Mouse (Mus musculus) retina, embryonic 14.5 days (tissue): ENCODE measurements around the gene H2al1e.
"Not testable (repeated sequence)": the region's sequence is repeated elsewhere in the genome, so short reads cannot be mapped to it uniquely, and the experiment has no call there.

Source experiments
- DNase-seq: peaks from one replicate; pipeline ENCODE4 v3.0.0-alpha.2; 2015; ENCODE audit warnings: low spot score

The H2al1e gene

DNA sequence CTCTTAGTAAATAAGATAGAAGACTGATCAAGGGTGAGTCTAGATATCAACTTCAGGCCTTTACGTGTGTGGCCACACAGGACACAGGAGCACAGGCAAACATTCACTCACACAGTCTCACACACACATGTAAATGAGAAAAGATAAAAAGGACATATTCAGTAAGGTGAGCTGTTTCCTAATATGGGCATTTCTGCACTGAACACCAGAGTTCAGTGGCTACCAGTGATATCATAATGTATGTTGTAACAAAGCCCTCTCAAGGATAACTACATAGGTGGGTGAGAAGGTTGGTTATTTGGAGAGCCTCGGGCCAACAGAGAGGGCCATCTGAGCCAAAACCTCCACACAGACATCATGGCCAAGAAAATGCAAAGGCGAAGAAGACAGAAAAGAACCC is at the start of gene H2al1e:
TSS of gene H2al1e (plus strand) at position 301 of the 400 bp plus-strand sequence.
- DNase-seq, result not testable (repeated sequence)

- no peak for DNase-seq
Measured at GRCm38 (mm10) chrX:11264918-11265317, 46.8 kb upstream of the H2al1e start.

DNA sequence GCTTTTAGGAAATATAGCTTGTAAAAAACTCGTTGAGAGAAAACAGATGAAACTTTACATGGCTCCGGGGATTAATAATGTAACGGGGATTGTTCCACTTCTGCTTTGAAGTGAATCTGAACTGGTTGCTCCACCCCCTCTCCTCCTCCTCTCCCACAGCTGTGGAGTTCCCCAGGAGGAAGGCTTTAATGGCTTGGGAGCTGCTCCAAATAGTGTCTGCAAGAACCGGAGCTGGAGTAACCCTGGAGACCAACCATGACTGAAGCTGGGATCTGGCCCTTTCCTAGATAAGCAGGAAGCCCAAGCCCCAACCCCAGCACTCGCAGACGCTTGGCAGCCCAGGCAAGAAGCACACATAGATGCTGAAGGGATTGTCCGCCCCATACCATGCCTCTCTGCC is 43.9 kb upstream of the H2al1e start:
- no peak for DNase-seq

DNA sequence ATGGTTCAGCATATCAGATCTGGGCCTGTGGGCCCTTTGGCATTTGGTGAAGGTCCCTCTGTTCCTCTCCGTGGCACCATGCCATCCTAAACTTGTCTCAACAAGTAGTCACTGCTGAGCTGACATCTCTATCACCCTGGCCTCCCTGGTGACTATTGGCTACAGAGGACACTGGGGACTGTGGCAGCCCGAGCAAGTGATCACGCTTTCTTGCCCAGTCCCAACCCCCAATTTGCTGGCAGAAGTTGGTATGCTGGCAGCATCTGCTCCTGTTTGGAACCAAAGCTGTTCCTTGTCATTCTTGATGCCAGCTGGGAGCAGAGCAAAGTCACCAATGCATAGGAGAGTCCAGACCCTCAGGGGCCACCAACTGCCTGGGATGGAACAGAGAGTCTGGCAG is 42.7 kb upstream of the H2al1e start:
- DNase-seq, result no peak

GRCm38 (mm10) chrX:11273190-11273589 is 38.5 kb upstream of the H2al1e start:
- no peak for DNase-seq

DNA sequence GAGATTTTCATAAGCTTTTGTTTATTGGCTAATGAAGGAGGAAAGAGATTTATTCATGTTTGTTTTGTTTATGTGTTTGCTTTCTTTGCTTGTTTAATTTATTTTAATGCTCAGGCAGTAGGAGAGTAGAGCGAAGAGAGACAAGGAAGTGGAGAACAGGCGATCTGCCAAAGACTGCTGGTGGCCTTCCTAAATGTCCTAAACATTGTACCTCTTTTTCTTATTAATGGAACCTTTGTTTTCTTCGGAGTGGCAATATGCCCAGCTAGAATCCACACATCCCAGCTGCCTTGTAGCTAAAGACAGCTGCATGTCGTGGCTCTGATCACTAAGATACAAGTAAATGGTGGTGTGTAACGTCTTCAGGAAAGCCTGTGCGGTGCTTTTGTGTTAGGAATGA is 34.7 kb upstream of the H2al1e start:
- no peak for DNase-seq

- no peak for DNase-seq
Measured at GRCm38 (mm10) chrX:11280741-11281140, 31.0 kb upstream of the H2al1e start.

GRCm38 (mm10) chrX:11288306-11288882 is 23.3 kb upstream of the H2al1e start:
- DNase-seq, result no peak

- no peak for DNase-seq
Measured at GRCm38 (mm10) chrX:11289244-11289643, 22.5 kb upstream of the H2al1e start.

GRCm38 (mm10) chrX:11298957-11299356 is 12.8 kb upstream of the H2al1e start, which contains the start of gene H2al1a:
Gene H2al1a (plus strand): TSS chrX:11299257.
- DNase-seq, result not testable (repeated sequence)

DNA sequence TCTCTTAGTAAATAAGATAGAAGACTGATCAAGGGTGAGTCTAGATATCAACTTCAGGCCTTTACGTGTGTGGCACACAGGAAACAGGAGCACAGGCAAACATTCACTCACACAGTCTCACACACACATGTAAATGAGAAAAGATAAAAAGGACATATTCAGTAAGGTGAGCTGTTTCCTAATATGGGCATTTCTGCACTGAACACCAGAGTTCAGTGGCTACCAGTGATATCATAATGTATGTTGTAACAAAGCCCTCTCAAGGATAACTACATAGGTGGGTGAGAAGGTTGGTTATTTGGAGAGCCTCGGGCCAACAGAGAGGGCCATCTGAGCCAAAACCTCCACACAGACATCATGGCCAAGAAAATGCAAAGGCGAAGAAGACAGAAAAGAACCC is 9.6 kb upstream of the H2al1e start, which contains the start of gene H2al1b:
TSS of gene H2al1b (plus strand) at position 301 of the 400 bp plus-strand sequence.
- DNase-seq, result not testable (repeated sequence)

GRCm38 (mm10) chrX:11305355-11305754 is 6.4 kb upstream of the H2al1e start, which contains the start of gene H2al1c:
Gene H2al1c (plus strand): TSS chrX:11305655.
- DNase-seq, result not testable (repeated sequence)

DNA sequence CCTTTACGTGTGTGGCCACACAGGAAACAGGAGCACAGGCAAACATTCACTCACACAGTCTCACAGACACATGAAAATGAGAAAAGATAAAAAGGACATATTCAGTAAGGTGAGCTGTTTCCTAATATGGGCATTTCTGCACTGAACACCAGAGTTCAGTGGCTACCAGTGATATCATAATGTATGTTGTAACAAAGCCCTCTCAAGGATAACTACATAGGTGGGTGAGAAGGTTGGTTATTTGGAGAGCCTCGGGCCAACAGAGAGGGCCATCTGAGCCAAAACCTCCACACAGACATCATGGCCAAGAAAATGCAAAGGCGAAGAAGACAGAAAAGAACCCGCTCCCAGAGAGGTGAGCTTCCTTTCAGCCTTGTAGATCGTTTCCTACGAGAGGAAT is 3.2 kb upstream of the H2al1e start, which contains the start of gene H2al1d:
TSS of gene H2al1d (plus strand) at position 301 of the 400 bp plus-strand sequence.
- not testable (repeated sequence) for DNase-seq

GRCm38 (mm10) chrX:11314858-11315257 is 3.1 kb downstream of the H2al1e start, which contains the start of gene H2al1f:
Gene H2al1f (plus strand): TSS chrX:11315158.
- DNase-seq, result not testable (repeated sequence)

DNA sequence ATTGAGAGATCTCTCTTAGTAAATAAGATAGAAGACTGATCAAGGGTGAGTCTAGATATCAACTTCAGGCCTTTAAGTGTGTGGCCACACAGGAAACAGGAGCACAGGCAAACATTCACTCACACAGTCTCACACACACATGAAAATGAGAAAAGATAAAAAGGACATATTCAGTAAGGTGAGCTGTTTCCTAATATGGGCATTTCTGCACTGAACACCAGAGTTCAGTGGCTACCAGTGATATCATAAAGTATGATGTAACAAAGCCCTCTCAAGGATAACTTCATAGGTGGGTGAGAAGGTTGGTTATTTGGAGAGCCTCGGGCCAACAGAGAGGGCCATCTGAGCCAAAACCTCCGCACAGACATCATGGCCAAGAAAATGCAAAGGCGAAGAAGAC is 6.2 kb downstream of the H2al1e start, which contains the start of gene H2al1g:
TSS of gene H2al1g (plus strand) at position 301 of the 400 bp plus-strand sequence.
- not testable (repeated sequence) for DNase-seq

DNA sequence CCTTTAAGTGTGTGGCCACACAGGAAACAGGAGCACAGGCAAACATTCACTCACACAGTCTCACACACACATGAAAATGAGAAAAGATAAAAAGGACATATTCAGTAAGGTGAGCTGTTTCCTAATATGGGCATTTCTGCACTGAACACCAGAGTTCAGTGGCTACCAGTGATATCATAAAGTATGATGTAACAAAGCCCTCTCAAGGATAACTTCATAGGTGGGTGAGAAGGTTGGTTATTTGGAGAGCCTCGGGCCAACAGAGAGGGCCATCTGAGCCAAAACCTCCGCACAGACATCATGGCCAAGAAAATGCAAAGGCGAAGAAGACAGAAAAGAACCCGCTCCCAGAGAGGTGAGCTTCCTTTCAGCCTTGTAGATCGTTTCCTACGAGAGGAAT is 9.5 kb downstream of the H2al1e start, which contains the start of gene H2al1h:
TSS of gene H2al1h (plus strand) at position 301 of the 400 bp plus-strand sequence.
- DNase-seq, result not testable (repeated sequence)

DNA sequence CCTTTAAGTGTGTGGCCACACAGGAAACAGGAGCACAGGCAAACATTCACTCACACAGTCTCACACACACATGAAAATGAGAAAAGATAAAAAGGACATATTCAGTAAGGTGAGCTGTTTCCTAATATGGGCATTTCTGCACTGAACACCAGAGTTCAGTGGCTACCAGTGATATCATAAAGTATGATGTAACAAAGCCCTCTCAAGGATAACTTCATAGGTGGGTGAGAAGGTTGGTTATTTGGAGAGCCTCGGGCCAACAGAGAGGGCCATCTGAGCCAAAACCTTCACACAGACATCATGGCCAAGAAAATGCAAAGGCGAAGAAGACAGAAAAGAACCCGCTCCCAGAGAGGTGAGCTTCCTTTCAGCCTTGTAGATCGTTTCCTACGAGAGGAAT is 12.6 kb downstream of the H2al1e start, which contains the start of gene H2al1i:
TSS of gene H2al1i (plus strand) at position 301 of the 400 bp plus-strand sequence.
- not testable (repeated sequence) for DNase-seq

- not testable (repeated sequence) for DNase-seq
Measured at GRCm38 (mm10) chrX:11327522-11327921, 15.8 kb downstream of the H2al1e start, which contains the start of gene H2al1j. Gene H2al1j (plus strand): TSS chrX:11327822.

- peak; percentile 15 for DNase-seq
Measured at GRCm38 (mm10) chrX:11345762-11346161, 34.0 kb downstream of the H2al1e start.

DNA sequence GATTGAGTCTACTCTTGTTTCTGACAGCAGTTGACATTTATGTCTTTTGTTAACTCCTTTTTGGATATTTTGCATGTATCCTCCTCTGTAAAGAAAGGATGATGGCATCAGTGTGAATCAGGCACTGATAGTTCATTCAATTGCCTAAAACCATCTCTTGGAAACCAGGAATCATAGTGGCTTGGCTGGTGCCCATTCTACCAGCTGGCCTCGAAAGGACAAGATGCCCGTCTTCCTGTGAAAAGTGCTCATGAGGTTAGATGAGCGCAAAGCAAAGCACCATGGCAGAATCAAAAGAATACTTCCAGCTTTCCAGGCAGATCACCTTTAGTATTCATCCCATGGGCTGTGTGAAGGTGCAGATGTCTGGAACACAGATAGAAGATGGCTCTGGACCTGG is 35.0 kb downstream of the H2al1e start:
- no peak for DNase-seq

DNA sequence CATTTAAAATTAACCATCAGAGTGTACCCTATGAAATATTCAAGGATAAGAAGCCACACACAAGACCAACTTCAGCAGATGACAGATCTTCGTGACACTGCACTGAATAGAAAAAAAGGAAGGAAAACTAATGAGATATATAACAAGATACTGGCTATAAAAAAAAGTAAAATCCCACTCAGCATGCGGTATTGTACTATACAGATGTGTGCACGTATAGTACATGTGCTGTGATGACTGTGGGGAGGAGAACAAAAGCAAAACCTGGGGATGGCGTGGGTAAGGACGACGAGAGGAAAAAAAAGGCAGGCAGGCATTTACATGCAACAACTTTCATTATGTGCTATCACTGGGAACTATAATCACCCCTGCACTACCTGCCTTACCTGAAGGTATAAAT is 49.1 kb downstream of the H2al1e start:
- DNase-seq, result no peak

GRCm38 (mm10) chrX:11361261-11361660 is 49.5 kb downstream of the H2al1e start:
- no peak for DNase-seq
